Mouse (Mus musculus): Measurements from ENCODE around the gene Vwa3a. TPM values are rescaled to one million over a fixed set of nuclear protein-coding genes. Genes with fewer than 3 reads are reported as not detected.

The Vwa3a gene
- 0.53 and 0.77 TPM in 2 replicates for polyA plus RNA-seq (2012; rRNA removed)

GRCm38 (mm10) chr7:120739018-120739417, at the start of gene Vwa3a:
Gene Vwa3a, plus strand, starts transcription at chr7:120739318.
- 71% methylated on average over 6 of the region's 6 CpGs for WGBS
- Histone ChIP-seq H3K4me3 (ENCODE audit: insufficient read depth, low read depth, low read length) (no peak within 1 kb of the TSS), H3K27ac (ENCODE audit: insufficient read depth, low read depth, low read length) (0 out of 2 replicates have a peak within 1 kb of the TSS, but pooled peaks have one; percentile 8), H3K36me3 (ENCODE audit: control insufficient read depth, insufficient read depth, low read length) (no peaks in the 10 kb centered on the region), H3K27me3 (replicated peaks; ENCODE audit: control insufficient read depth, insufficient read depth, low read length) (no peaks in the 10 kb centered on the region), H3K4me1 (ENCODE audit: control insufficient read depth, insufficient read depth, low read length) (no peaks in the 10 kb centered on the region)
- no peak for TF ChIP-seq CTCF (conservative IDR thresholded peaks at IDR 0.05; ENCODE audit: insufficient read depth, insufficient read length, low read depth, low read length)
- TF ChIP-seq POLR2A (IDR thresholded peaks at IDR 0.05; ENCODE audit: low read depth, low read length), result no peak
- DNase-seq, result no peak

- no peak for TF ChIP-seq POLR2A (IDR thresholded peaks at IDR 0.05; ENCODE audit: low read depth, low read length)
- 0 out of 2 replicates have a peak, but pooled peaks have one; percentile 20 for TF ChIP-seq CTCF (conservative IDR thresholded peaks at IDR 0.05; ENCODE audit: insufficient read depth, insufficient read length, low read depth, low read length)
- WGBS, result 74% methylated on average over 4 of the region's 4 CpGs
- no peaks in the 10 kb centered on the region for H3K36me3 ChIP-seq (ENCODE audit: control insufficient read depth, insufficient read depth, low read length)
- no peaks in the 10 kb centered on the region for H3K27me3 ChIP-seq (replicated peaks; ENCODE audit: control insufficient read depth, insufficient read depth, low read length)
- no peak overlapping the region for H3K4me3 ChIP-seq (ENCODE audit: insufficient read depth, low read depth, low read length)
- H3K4me1 ChIP-seq (ENCODE audit: control insufficient read depth, insufficient read depth, low read length), result peaks cover 2% of the 10 kb centered on the region; the same call in 1 of the 2 replicates
- no peak overlapping the region for H3K27ac ChIP-seq (ENCODE audit: insufficient read depth, low read depth, low read length)
- no peak for DNase-seq
These were observed 48.5 kb upstream of the Vwa3a start for GRCm38 (mm10) chr7:120690634-120691033.

- Histone ChIP-seq H3K4me3 (ENCODE audit: insufficient read depth, low read depth, low read length) (no peak overlapping the region), H3K27ac (ENCODE audit: insufficient read depth, low read depth, low read length) (no peak overlapping the region), H3K4me1 (ENCODE audit: control insufficient read depth, insufficient read depth, low read length) (no peaks in the 10 kb centered on the region), H3K27me3 (replicated peaks; ENCODE audit: control insufficient read depth, insufficient read depth, low read length) (no peaks in the 10 kb centered on the region), H3K36me3 (ENCODE audit: control insufficient read depth, insufficient read depth, low read length) (no peaks in the 10 kb centered on the region)
- WGBS, result 95% methylated on average over 5 of the region's 5 CpGs
- no peak for DNase-seq
- TF ChIP-seq POLR2A (IDR thresholded peaks at IDR 0.05; ENCODE audit: low read depth, low read length) (no peak), CTCF (conservative IDR thresholded peaks at IDR 0.05; ENCODE audit: insufficient read depth, insufficient read length, low read depth, low read length) (no peak)
These were observed 45.2 kb upstream of the Vwa3a start for GRCm38 (mm10) chr7:120693831-120694375.

- 48% methylated on average over 6 of the region's 6 CpGs for WGBS
- no peaks in the 10 kb centered on the region for H3K36me3 ChIP-seq (ENCODE audit: control insufficient read depth, insufficient read depth, low read length)
- no peaks in the 10 kb centered on the region for H3K4me1 ChIP-seq (ENCODE audit: control insufficient read depth, insufficient read depth, low read length)
- no peak overlapping the region for H3K27ac ChIP-seq (ENCODE audit: insufficient read depth, low read depth, low read length)
- no peak for TF ChIP-seq POLR2A (IDR thresholded peaks at IDR 0.05; ENCODE audit: low read depth, low read length)
- no peak for TF ChIP-seq CTCF (conservative IDR thresholded peaks at IDR 0.05; ENCODE audit: insufficient read depth, insufficient read length, low read depth, low read length)
- DNase-seq, result no peak
- H3K27me3 ChIP-seq (replicated peaks; ENCODE audit: control insufficient read depth, insufficient read depth, low read length), result no peaks in the 10 kb centered on the region
- H3K4me3 ChIP-seq (ENCODE audit: insufficient read depth, low read depth, low read length), result no peak overlapping the region
These were observed 43.9 kb upstream of the Vwa3a start for GRCm38 (mm10) chr7:120695196-120695595.

GRCm38 (mm10) chr7:120695641-120696040, 43.5 kb upstream of the Vwa3a start:
- Histone ChIP-seq H3K4me1 (ENCODE audit: control insufficient read depth, insufficient read depth, low read length) (no peaks in the 10 kb centered on the region), H3K27ac (ENCODE audit: insufficient read depth, low read depth, low read length) (no peak overlapping the region), H3K27me3 (replicated peaks; ENCODE audit: control insufficient read depth, insufficient read depth, low read length) (no peaks in the 10 kb centered on the region), H3K36me3 (ENCODE audit: control insufficient read depth, insufficient read depth, low read length) (no peaks in the 10 kb centered on the region), H3K4me3 (ENCODE audit: insufficient read depth, low read depth, low read length) (no peak overlapping the region)
- TF ChIP-seq POLR2A (IDR thresholded peaks at IDR 0.05; ENCODE audit: low read depth, low read length) (no peak), CTCF (conservative IDR thresholded peaks at IDR 0.05; ENCODE audit: insufficient read depth, insufficient read length, low read depth, low read length) (no peak)
- no peak for DNase-seq
- 100% methylated on average over 1 of the region's 1 CpGs for WGBS

- no peak for DNase-seq
- H3K27ac ChIP-seq (ENCODE audit: insufficient read depth, low read depth, low read length), result no peak overlapping the region
- H3K36me3 ChIP-seq (ENCODE audit: control insufficient read depth, insufficient read depth, low read length), result no peaks in the 10 kb centered on the region
- TF ChIP-seq CTCF (conservative IDR thresholded peaks at IDR 0.05; ENCODE audit: insufficient read depth, insufficient read length, low read depth, low read length) (no peak), POLR2A (IDR thresholded peaks at IDR 0.05; ENCODE audit: low read depth, low read length) (no peak)
- H3K4me1 ChIP-seq (ENCODE audit: control insufficient read depth, insufficient read depth, low read length), result no peaks in the 10 kb centered on the region
- H3K27me3 ChIP-seq (replicated peaks; ENCODE audit: control insufficient read depth, insufficient read depth, low read length), result no peaks in the 10 kb centered on the region
- 97% methylated on average over 2 of the region's 2 CpGs for WGBS
- H3K4me3 ChIP-seq (ENCODE audit: insufficient read depth, low read depth, low read length), result no peak overlapping the region
These were observed 42.8 kb upstream of the Vwa3a start for GRCm38 (mm10) chr7:120696331-120696730.

GRCm38 (mm10) chr7:120699586-120699985, 39.5 kb upstream of the Vwa3a start:
- H3K4me3 ChIP-seq (ENCODE audit: insufficient read depth, low read depth, low read length), result no peak overlapping the region
- H3K36me3 ChIP-seq (ENCODE audit: control insufficient read depth, insufficient read depth, low read length), result no peaks in the 10 kb centered on the region
- H3K27me3 ChIP-seq (replicated peaks; ENCODE audit: control insufficient read depth, insufficient read depth, low read length), result no peaks in the 10 kb centered on the region; the same call in 1 of the 2 replicates
- no peak overlapping the region for H3K27ac ChIP-seq (ENCODE audit: insufficient read depth, low read depth, low read length)
- no peak for DNase-seq
- no peaks in the 10 kb centered on the region for H3K4me1 ChIP-seq (ENCODE audit: control insufficient read depth, insufficient read depth, low read length)
- no peak for TF ChIP-seq POLR2A (IDR thresholded peaks at IDR 0.05; ENCODE audit: low read depth, low read length)
- TF ChIP-seq CTCF (conservative IDR thresholded peaks at IDR 0.05; ENCODE audit: insufficient read depth, insufficient read length, low read depth, low read length), result no peak
- WGBS, result 77% methylated on average over 6 of the region's 6 CpGs
